Mouse (Mus musculus) liver, adult 2 months (tissue): Measurements from ENCODE around the gene Mfsd11.

Experiments
- CTCF ChIP-seq: fragments of 200-500 bp; IDR thresholded peaks from 2 replicates; pipeline ENCODE4 v1.5.1; 2011; ENCODE audit warnings: low read depth, low read length, control low read depth
- POLR2A ChIP-seq: fragments of 200-500 bp; IDR thresholded peaks from 2 replicates; pipeline ENCODE4 v1.6.1; 2011; ENCODE audit warnings: low read length, control low read depth; ENCODE audit not compliant: insufficient read depth; ENCODE audit errors: extremely low read depth

DNA sequence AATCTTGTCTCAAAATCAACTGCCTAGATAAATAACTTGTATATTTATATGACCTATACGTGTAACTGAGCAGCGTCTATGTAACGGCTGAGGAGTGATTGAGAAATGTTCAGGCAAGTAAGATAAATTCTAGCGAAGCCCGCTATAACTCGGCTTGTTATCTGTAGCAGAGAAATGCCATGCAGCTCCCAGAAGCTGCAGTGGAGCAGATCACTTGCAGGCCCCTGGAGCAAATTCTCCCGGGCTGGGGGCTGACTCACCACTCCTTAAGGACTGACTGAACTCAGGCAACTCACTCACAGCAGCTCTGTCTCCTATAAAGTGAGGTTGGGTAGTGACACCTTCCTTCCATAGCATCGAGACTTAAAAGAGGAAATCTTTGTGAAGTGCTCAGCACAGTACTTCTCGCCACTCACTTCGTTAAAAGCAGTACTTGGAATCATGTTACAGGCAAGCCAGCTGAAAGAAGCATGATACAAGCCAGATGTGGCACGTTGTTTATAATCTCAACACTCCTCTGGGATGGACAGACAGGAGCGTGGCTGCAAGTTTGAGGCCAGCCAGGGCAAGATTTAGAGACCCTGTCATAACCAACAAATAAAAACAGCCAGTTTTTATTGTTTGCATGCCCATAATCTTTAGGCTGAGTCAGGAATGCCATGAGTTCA lies 5.1 kb downstream of the Mfsd11 start:
- TF ChIP-seq CTCF: no peak
- no peak for TF ChIP-seq POLR2A
